Mouse (Mus musculus) erythroblast, embryonic 14.5 days (primary cell): ENCODE data around the gene Cep44. TPM values are rescaled to one million over a fixed set of nuclear protein-coding genes. Genes with fewer than 3 reads are reported as not detected.

Experiments
- H3K27me3 ChIP-seq: 2 replicates; pipeline ENCODE4 v1.6.1; 2012; ENCODE audit warnings: inconsistent platforms; ENCODE audit not compliant: control insufficient read depth
- H3K36me3 ChIP-seq: 2 replicates; pipeline ENCODE4 v1.6.1; 2012; ENCODE audit warnings: mild to moderate bottlenecking, inconsistent platforms; ENCODE audit not compliant: control insufficient read depth
- H3K4me1 ChIP-seq: 2 replicates; pipeline ENCODE4 v1.6.1; 2012; ENCODE audit warnings: inconsistent platforms; ENCODE audit not compliant: control insufficient read depth
- H3K4me3 ChIP-seq: replicated peaks from 2 replicates; pipeline ENCODE3; 2012; ENCODE audit warnings: moderate library complexity, mild to moderate bottlenecking, inconsistent platforms
- H3K9me3 ChIP-seq: 2 replicates; pipeline ENCODE4 v1.6.1; 2012; ENCODE audit warnings: low read length, inconsistent platforms, mixed read lengths; ENCODE audit not compliant: control insufficient read depth
- GATA1 ChIP-seq: IDR thresholded peaks from 2 replicates; pipeline ENCODE4 v1.6.1; 2012; ENCODE audit warnings: low read length, inconsistent platforms, mixed read lengths
- TAL1 ChIP-seq: IDR thresholded peaks from 3 replicates; pipeline ENCODE4 v1.6.1; 2012; ENCODE audit warnings: low read length, inconsistent platforms, mixed read lengths
- polyA plus RNA-seq: library from polyadenylated mRNA; stranded (reverse); fragments of >175 nt; gene quantifications from 2 replicates; pipeline ENCODE4 v1.2.3, GENCODE M21; 2012

The Cep44 gene
- polyA plus RNA-seq: 0.37 and 1.1 TPM in 2 replicates

- no peaks in the 10 kb centered on the region for H3K9me3 ChIP-seq
- H3K4me3 ChIP-seq: peak within 1 kb of the TSS; percentile 89
- peaks cover 20% of the 10 kb centered on the region for H3K4me1 ChIP-seq
- no peaks in the 10 kb centered on the region for H3K27me3 ChIP-seq
- peaks cover 12% of the 10 kb centered on the region for H3K36me3 ChIP-seq
- TF ChIP-seq GATA1 (no peak), TAL1 (no peak)
Measured at GRCm38 (mm10) chr8:56550558-56551360, at the start of gene Cep44, which contains the start of gene Fbxo8. Cep44 (minus strand) TSS chr8:56551047. Fbxo8 (plus strand) TSS chr8:56551090.

- H3K4me3 ChIP-seq: no peak overlapping the region
- no peaks in the 10 kb centered on the region for H3K27me3 ChIP-seq
- H3K4me1 ChIP-seq: no peaks in the 10 kb centered on the region
- no peak for TF ChIP-seq TAL1
- TF ChIP-seq GATA1: no peak
- H3K9me3 ChIP-seq: no peaks in the 10 kb centered on the region
- H3K36me3 ChIP-seq: peaks cover 15% of the 10 kb centered on the region
Measured at GRCm38 (mm10) chr8:56591502-56591901, 40.7 kb upstream of the Cep44 start.

GRCm38 (mm10) chr8:56591084-56591483 is 40.2 kb upstream of the Cep44 start:
- Histone ChIP-seq H3K4me1 (no peaks in the 10 kb centered on the region), H3K4me3 (no peak overlapping the region), H3K9me3 (no peaks in the 10 kb centered on the region), H3K36me3 (peaks cover 15% of the 10 kb centered on the region), H3K27me3 (no peaks in the 10 kb centered on the region)
- no peak for TF ChIP-seq TAL1
- TF ChIP-seq GATA1: no peak

- TF ChIP-seq TAL1 (no peak), GATA1 (no peak)
- Histone ChIP-seq H3K9me3 (no peaks in the 10 kb centered on the region), H3K4me3 (no peak overlapping the region), H3K4me1 (no peaks in the 10 kb centered on the region), H3K36me3 (peaks cover 15% of the 10 kb centered on the region), H3K27me3 (no peaks in the 10 kb centered on the region)
Measured at GRCm38 (mm10) chr8:56589004-56589403, 38.2 kb upstream of the Cep44 start.

- TF ChIP-seq TAL1 (no peak), GATA1 (no peak)
- H3K4me3 ChIP-seq: no peak overlapping the region
- no peaks in the 10 kb centered on the region for H3K4me1 ChIP-seq
- H3K27me3 ChIP-seq: no peaks in the 10 kb centered on the region
- H3K9me3 ChIP-seq: no peaks in the 10 kb centered on the region
- no peaks in the 10 kb centered on the region; the same call in 1 of the 2 replicates for H3K36me3 ChIP-seq
Measured at GRCm38 (mm10) chr8:56582841-56583240, 32.0 kb upstream of the Cep44 start.

- Histone ChIP-seq H3K4me1 (no peaks in the 10 kb centered on the region), H3K4me3 (no peak overlapping the region), H3K36me3 (peaks cover 2% of the 10 kb centered on the region; the same call in 1 of the 2 replicates), H3K9me3 (no peaks in the 10 kb centered on the region), H3K27me3 (no peaks in the 10 kb centered on the region)
- TF ChIP-seq GATA1 (no peak), TAL1 (no peak)
Measured at GRCm38 (mm10) chr8:56580918-56581317, 30.1 kb upstream of the Cep44 start.

- TF ChIP-seq GATA1 (no peak), TAL1 (no peak)
- Histone ChIP-seq H3K4me3 (no peak overlapping the region), H3K9me3 (no peaks in the 10 kb centered on the region), H3K36me3 (peaks cover 18% of the 10 kb centered on the region), H3K4me1 (peaks cover 1% of the 10 kb centered on the region; the same call in 1 of the 2 replicates), H3K27me3 (no peaks in the 10 kb centered on the region)
Measured at GRCm38 (mm10) chr8:56566856-56567255, 16.0 kb upstream of the Cep44 start.

- H3K4me1 ChIP-seq: peaks cover 2% of the 10 kb centered on the region; the same call in 1 of the 2 replicates
- H3K36me3 ChIP-seq: peaks cover 18% of the 10 kb centered on the region
- no peaks in the 10 kb centered on the region for H3K9me3 ChIP-seq
- H3K27me3 ChIP-seq: no peaks in the 10 kb centered on the region
- no peak overlapping the region for H3K4me3 ChIP-seq
- TF ChIP-seq TAL1 (no peak), GATA1 (no peak)
Measured at GRCm38 (mm10) chr8:56564399-56565047, 13.7 kb upstream of the Cep44 start.

- Histone ChIP-seq H3K4me1 (peaks cover 20% of the 10 kb centered on the region), H3K9me3 (no peaks in the 10 kb centered on the region), H3K36me3 (peaks cover 2% of the 10 kb centered on the region), H3K4me3 (peak overlapping the region; percentile 89), H3K27me3 (no peaks in the 10 kb centered on the region)
- no peak for TF ChIP-seq TAL1
- TF ChIP-seq GATA1: no peak
Measured at GRCm38 (mm10) chr8:56552551-56553103, 1.8 kb upstream of the Cep44 start.
